Mouse (Mus musculus) bone marrow, adult 2 months (tissue): ENCODE results near the gene Eprs.

Experiments used
- CTCF ChIP-seq: fragments of 200-500 bp; IDR thresholded peaks from 2 replicates; pipeline ENCODE4 v1.5.1; 2011; ENCODE audit warnings: low read length, control low read depth; ENCODE audit not compliant: control insufficient read depth, insufficient read depth
- POLR2A ChIP-seq: fragments of 200-500 bp; IDR thresholded peaks from 2 replicates; pipeline ENCODE4 v1.6.1; 2011; ENCODE audit warnings: low read depth, mild to moderate bottlenecking, control low read depth, low read length, borderline replicate concordance; ENCODE audit not compliant: control insufficient read depth

GRCm38 (mm10) chr1:185448936-185449335 is 86.1 kb downstream of the Eprs start:
- TF ChIP-seq CTCF (no peak), POLR2A (no peak)
